Mouse (Mus musculus) myocyte (in vitro differentiated cells): ENCODE results near the gene Galnt15.

Experiments
- E2F4 ChIP-seq: IDR thresholded peaks from one replicate; pipeline ENCODE4 v1.6.1; 2011; ENCODE audit warnings: mild to moderate bottlenecking, control low read depth, moderate library complexity; ENCODE audit not compliant: insufficient read depth
- MYOD1 ChIP-seq, 3 experiments: IDR thresholded peaks; one replicate each; pipeline ENCODE4 v1.6.1; 2011; ENCODE audit warnings: control low read depth in 2 of 3, low read depth in 2 of 3, mild to moderate bottlenecking in 2 of 3, moderate library complexity in 1 of 3; ENCODE audit not compliant: insufficient read length in 2 of 3, control insufficient read depth in 1 of 3
- POLR2A ChIP-seq: IDR thresholded peaks from one replicate; pipeline ENCODE4 v1.6.1; 2011; ENCODE audit warnings: low read depth, mild to moderate bottlenecking, control low read depth, moderate library complexity; ENCODE audit not compliant: insufficient read length
- TCF12 ChIP-seq: IDR thresholded peaks from one replicate; pipeline ENCODE4 v1.6.1; 2011; ENCODE audit warnings: mild to moderate bottlenecking, control low read depth; ENCODE audit not compliant: poor library complexity, insufficient read depth, severe bottlenecking
- USF1 ChIP-seq: IDR thresholded peaks from one replicate; pipeline ENCODE4 v1.6.1; 2011; ENCODE audit warnings: low read depth, mild to moderate bottlenecking, control low read depth, moderate library complexity

DNA sequence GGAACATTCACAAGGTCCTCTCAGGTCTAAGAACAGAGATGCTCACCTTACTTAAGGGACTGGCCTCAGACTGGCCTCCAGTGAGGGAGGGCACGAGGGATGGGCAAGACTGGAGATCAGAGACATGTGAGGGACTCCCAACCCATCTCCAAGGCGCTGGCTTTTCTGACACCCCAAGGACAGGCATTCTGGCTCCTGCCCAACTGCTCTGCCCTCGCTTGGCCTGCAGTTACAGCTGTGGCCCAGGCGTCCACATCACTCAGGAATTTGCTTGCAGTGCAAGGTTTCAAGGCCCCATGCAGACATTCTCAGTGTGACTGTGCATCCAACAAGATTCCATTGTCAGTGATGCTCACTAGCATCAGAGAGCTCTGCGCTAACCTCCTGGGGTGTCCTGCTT lies 7.7 kb downstream of the Galnt15 start:
- TF ChIP-seq POLR2A = no peak
- no peak for TF ChIP-seq USF1
- TF ChIP-seq MYOD1 (IDR thresholded peaks at IDR 0.05; ENCODE audit: control insufficient read depth in 1 of 3, insufficient read length in 2 of 3, low read depth in 2 of 3) = peak in 1 of 3 experiments; percentile 37
- TF ChIP-seq E2F4 = no peak
- no peak for TF ChIP-seq TCF12
